Mouse (Mus musculus): ENCODE data around the gene Elovl5.
A peak's percentile ranks its signal among the peaks of the same experiment; 100 is the strongest.

Elovl5 gene

DNA sequence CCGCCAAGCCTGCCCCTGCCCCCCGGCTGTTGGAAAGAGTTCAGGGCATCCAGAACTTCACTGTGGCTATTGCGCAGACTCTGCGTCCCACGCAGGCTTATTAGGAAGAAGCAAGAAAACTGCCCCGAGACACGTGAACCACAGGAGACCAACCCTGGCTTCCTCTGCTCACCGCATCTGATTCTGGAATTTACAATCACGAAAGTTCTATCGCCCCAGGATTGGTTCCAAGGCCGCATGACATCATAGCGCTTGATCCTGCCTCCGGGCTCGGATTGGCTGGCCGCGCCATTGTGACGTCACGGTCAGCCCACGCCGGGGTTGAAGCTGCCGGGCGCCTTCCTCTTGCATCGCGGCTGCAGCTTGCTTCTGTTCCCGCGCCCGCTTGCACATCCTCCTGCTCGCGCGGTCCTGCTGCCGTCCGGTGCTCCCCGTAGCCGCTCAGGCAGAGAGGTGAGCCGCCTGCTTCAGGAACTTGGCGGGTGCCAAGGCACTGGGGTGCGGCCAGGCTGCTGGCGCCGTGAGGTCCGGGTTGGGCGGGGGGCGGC is at the start of gene Elovl5:
Gene Elovl5, plus strand, starts transcription at position 291 of the 548 bp plus-strand sequence.
- DNase-seq (ENCODE audit: low spot score), result peak; percentile 96

DNA sequence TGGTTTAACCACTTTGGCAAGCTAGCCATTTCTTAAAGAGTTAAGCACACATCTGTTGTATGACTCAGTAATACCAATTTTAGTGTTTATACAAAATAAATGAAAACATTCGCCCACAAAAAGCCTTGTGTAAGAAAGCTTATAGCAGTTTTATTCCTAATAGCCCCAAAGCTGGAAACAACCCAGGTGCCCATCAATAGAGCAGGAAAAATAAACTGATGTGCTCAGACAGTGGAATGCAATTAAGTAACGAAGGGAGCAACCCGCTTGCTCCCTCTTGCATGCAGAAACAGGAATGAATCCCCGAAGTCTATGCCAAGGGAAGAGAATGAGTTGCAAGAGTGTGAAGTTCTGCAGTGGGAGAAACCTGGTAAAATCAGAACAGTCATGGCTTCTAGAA is 25.7 kb upstream of the Elovl5 start:
- DNase-seq (ENCODE audit: low spot score), result no peak

DNA sequence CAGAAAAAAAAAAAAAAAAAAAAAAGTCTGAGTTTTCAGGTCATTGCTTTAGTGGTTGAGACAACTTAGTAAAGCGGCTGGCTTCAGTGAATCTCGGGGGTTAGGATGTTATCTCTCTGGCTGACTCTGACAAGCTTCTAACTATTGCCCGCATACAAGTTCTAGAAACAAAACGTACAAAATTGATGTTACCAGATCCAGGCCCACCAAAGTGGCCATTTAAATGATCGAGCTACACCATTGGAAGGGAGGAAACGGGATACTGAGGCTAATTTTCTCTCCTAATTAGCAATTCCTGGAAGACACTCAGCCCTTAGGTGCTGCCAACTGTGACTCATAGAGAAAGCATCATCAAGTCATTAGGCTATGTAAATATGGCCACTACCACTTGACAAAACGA is 18.6 kb upstream of the Elovl5 start:
- no peak for DNase-seq (ENCODE audit: low spot score)

DNA sequence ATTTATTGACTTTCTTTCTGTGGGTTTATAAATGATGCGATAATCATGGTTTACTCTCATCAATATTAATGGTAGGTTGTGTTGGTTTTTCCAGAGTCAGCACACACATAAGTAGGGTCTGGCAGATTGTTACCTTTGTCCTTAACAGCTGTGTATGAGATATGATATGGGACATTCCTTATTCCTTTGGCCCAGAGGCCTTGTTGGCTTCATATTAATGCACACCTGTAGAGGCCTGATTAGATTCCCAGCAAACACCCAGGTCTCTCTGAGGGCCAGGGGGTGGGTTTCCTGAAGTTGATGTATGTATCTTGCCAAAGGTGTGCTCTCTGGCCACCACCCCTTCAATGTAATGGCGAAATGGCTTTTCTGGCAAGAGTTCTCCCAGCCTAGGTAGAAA is 13.0 kb upstream of the Elovl5 start:
- no peak for DNase-seq (ENCODE audit: low spot score)

DNA sequence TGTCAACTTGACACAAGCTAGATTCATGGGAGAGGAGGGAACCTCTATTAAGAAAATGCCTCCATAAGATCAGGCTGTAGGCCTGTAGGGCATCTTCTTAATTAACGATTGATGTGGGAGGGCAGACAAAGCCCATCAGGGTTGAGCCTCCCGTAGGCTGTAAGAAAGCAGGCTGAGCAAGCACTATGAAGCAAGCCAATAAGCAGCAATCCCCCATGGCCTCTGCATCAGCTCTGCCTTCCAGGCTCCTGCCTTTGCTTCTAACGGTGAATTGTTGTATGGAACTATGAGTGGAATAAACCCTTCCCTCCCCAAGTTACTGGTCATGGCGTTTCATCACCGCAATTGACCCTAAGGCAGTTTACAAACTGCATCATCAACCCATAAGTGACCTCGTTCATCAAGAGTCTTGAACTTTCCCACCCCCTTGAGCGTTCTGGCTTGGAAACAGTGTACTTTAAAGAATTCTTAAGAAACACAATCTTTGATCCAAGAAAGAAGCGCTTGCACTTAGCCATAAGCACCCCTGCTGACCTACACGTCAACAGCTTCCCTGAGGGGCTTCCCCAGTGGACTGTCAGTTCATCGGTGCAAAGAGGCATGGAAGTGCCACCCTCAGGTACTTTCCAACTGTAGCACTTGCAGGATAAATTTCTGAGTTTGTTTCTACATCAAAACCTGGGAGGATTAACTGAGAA is 7.4 kb upstream of the Elovl5 start:
- no peak for DNase-seq (ENCODE audit: low spot score)

DNA sequence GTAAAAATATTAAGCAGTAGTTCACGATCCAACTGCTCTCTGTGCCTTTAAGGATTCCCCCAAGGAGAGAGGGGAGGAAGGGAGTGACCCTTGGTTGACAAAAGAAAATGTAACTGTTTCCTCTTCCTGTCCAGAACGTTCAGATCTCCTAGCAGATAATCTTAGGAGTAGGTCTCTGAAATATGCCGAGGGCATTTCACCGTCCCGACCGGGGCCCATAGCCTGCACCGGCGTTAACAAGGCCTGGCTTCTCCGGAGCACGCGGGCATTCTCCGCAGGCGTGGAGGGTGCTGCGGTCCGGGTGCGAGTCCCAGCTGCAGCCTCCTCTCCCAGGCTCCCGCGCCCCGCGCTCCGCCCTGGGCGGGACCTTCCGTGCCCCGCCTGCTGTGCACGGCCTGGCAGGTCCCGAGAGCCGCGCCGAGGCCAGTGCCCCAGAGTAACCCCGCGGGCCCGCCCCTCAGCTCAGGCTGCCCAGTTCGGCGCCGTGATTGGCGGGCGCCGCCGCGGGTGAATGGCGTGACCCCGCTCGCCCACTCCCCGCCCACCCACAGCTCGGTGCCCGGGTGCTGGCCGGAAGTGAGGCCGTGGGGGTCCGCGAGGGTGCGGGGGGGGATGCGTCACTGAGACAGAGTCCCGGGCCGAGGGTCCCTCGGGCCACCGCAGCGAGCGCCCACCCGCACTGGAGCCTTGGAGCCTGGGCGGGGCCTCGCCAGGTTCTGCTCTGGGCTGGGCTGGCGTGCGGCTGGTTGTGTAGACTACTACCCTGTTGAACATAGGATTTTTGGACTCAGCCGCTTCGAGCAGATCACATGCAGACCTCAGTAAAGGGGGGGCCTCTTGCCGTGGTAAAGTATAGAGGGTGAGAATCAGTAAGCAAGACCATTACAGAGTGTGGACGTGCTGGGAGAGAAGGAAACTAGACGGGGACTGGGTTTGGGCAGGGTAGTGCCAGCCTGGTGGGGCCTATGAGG is 6.6 kb upstream of the Elovl5 start:
- peak; percentile 96 for DNase-seq (ENCODE audit: low spot score)

DNA sequence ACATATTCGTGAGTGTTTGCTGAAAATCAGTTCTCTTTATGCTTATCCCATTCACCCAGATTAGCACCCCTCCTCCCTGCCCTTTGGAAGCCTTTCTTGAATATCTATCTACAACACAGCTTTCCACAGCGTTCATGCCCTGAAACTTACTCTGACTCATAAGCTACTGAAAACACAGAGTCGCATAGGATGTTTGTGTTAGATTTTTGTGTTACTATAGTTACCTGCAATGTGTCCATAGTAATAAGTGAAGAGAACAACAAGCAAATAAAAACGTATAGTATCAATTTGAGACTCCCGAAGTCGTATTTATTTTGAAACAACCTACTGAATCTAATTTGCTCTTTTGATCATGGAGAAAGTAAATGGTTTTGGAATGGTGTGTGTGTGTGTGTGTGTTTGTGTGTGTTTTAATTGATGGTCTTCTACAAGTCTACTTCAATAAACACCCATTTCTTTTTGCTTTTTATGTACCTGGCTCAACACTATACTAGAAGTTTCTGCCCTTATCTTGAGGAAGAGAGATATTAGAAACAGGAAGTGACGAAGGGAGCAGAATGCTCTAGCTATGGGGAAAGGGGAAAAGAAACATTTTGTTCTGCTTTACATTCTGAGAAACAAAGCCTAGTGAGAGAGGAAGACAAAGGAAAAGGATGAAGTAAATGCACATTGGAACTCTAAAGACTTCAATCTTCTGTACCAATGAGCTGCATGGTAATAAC is 5.5 kb upstream of the Elovl5 start:
- no peak for DNase-seq (ENCODE audit: low spot score)

DNA sequence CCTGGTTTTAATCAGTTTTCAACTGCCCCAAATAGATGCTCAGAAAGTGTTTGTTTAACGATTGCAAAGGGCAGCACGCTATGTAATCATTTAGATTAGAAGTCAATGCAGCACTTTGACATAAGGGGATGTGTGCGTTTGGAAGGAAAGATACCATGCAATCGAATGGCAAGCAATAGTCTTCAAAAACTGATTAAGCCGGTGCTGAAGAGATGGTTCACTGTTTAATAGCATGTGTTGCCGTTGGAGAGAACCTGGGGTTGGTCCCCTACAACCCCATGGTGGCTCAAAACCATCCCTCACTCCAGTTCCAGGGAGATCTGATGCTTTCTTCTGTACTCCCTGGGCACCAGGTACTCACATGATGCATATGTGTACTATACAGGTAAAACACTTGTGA is 4.9 kb upstream of the Elovl5 start:
- no peak for DNase-seq (ENCODE audit: low spot score)

DNA sequence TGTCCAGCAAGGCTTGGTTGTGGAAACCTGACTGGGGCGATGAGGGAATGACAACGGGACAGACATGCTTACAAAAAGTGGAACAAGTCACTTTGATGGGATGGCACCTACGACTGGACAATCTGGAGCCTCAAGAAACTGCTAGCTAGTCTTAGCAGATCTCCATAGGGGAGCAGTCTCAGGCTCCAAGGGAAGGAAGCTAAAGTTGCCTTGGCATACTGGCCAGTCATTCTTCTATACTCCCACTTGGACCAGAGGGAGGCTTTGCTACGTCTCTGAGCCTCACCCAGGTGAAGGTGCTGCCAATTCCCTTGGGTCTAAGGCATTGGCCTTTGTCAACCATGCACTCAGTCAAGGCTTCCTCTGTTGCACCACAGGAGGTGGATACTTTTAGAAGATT is 2.5 kb upstream of the Elovl5 start:
- no peak for DNase-seq (ENCODE audit: low spot score)

DNA sequence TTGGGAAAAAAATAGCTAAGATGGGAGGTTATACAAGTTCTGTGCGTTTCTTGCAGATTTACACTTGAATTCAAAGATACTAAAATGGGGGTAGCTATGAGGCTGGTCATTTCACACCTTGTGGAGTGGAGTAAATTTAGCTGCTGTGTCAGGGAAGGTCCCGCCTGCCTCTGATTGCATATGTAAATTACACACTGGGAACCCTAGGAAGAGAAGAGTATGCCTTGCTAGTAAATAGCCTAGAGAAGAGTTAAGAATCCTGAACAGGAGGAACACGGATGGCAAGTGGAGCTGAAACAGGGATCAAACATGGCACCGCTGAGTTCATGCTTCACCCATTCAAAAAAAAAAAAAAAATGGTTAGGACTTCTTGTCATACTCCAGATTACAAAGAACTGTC is 1.4 kb upstream of the Elovl5 start:
- no peak for DNase-seq (ENCODE audit: low spot score)

DNA sequence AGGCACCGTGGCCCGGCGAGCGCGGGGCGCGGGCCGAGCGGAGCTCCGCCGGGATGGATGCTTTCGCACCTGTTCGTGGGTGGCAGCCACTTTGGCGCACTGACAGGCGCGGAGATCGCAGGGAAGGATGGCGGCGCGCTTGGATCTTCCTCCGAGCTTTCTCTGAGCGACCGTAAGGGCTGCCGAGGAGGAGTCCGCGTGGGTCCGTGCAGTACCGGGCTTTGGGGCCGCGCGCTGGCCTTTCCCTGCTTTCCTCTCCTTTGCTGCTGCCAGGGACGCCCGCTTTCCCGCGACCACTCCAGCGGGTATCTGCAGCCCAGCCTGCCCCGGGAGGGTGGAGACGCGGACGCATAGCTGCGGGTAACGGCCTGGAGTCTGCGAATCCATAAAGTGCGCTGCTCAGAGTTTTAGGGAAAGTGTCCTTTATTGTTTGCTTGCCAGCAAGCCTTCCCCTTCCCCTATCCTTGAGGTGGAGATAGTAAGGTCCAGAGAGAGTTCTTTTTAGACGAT is 513 bp downstream of the Elovl5 start:
- peak; percentile 34 for DNase-seq (ENCODE audit: low spot score)

DNA sequence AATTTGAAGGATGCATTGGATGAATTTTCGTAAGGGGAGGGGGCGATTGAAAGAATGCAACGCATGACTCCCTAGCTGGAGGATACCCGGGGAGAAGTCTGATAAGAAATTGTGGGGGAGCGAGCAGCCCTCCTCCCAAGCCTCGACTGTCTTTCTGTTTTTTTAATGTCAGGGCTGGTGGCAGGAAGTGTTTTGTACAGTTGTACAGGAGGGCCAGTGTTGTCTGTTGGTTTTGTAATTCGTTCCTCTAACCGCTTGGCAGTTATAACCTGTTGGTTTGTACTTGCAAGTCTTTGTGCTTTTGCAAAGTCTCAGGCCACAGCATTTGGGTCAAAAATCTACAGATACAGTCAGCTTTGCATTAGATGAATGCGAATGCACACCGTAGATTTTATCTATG is 1.0 kb downstream of the Elovl5 start:
- no peak for DNase-seq (ENCODE audit: low spot score)

DNA sequence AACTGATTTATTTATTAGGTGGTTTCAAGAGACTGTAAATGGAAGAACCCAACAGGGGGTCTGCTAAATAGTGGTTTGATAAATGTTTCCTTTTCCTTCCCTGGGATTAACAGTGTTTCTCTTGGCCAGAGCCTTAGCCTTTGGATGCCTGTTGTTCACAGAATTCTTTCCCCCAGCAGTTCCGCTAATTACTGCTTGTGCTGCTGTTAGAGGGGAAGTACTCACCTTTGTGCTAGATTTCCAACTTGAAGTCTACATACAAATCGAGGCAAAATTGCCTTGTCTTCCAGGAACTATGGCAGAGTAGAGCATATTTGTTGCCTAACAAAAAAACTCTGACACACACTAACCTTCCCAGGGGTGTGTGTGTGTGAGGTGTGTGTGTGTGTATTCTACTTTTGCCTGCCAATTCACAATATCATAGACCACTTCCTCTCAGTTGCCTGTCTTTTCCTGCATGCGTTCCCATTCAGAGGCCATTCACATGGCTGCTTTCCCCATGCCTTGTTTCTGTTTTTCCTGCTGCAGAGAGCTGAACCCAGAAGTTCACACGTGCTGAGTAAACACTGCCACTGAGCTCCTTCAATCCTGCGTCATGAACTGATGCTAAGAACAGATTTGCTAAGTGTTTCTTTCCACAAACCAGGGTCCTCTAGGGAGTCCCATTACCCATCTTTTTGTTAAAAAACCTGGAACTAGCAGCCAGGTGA is 2.0 kb downstream of the Elovl5 start:
- no peak for DNase-seq (ENCODE audit: low spot score)

DNA sequence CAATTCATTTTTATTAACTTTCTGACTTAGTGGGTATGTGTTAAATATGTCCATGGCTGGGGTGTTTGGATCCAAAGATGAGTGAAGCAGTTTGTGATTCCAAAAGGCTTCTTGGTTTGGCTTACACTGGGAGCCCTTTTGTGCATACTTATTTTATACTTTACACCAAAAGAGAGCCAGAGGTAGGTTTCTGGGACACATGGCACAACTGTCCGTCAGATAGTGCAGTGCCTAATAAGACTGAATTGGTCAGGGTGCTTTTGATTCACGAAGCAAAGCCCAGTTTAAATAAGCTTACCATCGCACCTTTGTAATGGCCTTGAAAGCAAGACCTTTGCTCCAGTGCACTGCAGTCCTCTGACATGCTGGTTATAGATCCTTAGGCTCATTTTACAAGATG is 3.3 kb downstream of the Elovl5 start:
- no peak for DNase-seq (ENCODE audit: low spot score)

DNA sequence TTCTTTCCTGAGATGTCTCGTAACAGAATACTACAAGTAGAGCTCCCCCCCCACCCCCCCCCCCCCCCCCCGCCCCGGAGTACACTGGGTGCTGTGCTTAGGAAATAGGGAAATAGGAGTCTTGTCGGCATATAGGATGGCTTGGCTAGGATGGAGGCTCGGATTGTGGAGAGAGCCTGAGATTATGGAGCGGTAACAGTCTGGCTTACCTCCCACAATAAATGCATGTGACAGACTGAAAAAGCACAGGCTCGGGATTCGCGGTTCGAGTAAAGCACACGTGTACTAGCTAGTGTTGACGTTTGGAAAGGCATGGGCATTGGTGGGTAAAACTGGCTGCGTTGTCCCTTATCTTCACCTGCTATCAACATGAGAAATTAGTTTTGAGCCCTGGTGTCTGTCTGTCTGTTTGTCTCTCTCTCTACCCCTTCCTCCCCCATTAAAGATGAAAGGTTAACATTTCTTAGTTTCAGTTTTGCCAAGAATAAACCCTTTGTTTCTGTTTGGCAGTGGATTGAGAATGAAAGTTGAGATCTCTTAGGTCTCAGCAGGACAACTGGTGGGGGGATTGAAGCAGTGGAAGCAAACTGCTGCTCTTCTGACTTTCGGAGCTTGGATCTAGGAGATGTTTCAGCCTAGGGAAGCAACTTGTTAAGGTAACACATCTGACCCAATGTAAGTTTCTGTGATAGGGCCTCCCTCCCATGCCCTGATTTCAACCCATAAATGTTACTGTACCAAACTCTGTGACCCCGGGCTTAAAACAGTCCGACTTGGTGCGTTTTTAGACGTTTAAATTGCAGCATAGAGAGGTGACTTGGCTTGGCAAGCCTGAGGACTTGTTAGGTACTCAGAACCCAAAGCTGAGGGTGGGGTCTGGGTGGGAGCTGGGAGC is 4.4 kb downstream of the Elovl5 start:
- no peak for DNase-seq (ENCODE audit: low spot score)

DNA sequence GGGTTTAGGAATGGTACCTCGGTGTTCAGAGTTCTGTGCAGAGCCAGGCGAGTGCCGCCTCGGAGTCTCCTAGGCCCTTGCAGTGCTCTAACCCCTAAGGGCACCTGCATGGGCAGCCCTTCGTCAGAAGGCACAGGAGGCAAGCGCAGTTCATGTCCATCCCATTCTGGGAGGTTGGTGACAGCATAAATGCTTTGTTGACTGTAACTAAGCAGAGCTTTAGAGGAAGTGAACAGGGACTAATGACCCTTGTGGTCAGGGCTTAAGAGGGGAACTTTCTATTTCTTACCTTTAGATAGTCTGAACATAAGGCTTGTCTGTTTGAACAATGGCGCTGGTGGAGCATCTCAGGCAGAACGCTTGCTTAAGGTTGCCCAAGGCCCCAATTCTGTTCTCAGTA is 6.6 kb downstream of the Elovl5 start:
- no peak for DNase-seq (ENCODE audit: low spot score)

DNA sequence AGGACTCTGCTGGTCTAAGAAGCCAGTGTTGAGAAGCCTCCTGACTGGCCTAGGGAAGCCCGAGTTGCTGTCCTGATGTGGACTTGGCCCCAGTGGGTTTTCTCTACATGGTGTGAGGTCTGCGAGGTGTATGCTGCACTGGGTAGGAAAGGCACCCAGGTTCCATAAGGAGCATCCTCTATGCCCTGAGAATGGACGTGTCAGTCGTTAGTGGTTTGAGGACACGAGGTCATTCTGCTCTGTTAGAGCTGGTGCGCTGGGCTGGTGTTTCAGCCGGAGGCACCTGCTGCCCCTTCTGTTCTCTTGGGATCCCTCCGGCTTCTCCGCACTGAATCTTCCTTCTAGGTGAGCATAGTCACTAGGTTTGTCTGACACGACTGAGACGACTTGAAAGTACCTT is 7.0 kb downstream of the Elovl5 start:
- no peak for DNase-seq (ENCODE audit: low spot score)

DNA sequence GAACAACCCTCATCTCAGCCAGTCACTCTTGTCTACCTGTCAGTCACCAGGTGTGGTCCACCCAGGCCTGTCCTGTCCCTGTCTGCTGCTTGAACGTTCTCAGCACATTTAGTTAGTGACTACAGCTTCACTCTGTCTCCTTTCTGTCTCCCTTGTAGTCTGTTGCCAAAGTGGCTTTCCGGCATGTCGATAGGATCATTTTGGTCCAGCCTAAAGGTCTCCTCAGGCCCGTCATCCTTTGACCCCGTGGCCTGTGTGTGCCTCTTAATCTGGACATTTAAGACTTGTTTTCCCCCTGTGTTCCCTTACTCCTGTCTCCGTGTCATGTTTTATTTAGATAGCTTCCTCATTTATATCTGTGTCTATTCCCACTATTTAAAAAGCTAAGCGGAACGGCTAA is 9.0 kb downstream of the Elovl5 start:
- no peak for DNase-seq (ENCODE audit: low spot score)

DNA sequence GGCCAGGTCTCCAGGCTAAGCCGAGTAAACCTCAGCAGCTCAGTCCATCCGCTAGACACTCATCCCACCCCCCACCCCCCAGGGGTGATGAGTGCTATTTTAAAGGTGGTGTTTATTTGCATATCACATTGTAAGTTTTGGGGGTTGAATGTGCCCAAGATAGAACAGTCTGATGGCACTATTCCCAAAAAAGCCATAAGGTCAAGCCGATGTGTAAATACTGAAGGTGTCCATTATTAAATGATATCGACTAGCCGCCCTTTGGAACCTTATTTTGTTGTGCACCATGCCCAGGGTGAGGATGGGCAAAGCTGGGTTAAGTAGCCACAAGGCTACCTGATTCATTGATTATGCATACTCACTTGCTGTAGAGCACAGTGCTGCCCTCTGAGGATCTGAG is 9.7 kb downstream of the Elovl5 start:
- DNase-seq (ENCODE audit: low spot score), result no peak

DNA sequence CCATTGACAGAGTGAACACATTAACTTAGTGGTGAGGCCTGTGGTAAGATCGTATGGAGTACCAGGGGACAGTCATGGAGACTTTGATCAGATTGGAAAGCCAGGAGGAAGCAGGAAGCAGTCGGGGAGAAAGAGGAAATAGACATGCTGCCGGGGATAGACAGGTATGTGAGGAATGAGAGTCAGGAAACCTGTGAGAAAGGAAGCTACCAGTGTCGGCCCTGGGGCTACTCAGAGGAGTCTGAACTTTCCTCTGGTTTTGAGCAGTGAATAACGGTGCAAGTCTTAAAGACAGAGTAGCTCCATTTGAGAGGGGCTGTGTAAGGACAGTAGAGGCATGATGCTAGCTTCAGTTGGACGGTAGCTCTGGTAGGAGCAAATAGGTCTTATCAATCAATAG is 10.3 kb downstream of the Elovl5 start:
- no peak for DNase-seq (ENCODE audit: low spot score)

DNA sequence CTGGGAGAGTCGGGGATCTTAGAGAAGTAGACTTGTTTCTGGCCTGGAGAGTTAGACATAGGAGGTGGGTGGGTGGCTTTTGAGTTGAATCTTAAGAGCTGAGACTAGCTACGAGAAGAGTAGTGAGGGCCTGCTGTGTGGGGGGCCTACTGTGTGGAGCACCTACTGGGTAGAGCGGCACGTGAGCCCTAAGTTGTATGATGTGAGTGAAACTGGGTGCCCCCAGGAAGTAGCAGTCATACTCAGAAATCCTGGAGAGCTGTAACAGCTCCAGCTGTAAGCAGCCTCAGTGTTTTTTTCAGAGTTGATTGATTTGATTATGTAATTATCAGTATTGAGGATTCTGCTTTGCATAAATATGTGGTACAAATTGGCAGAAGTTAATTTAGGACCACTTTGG is 11.6 kb downstream of the Elovl5 start:
- no peak for DNase-seq (ENCODE audit: low spot score)
